Mouse (Mus musculus): ENCODE data around the gene Slc24a3.

DNA sequence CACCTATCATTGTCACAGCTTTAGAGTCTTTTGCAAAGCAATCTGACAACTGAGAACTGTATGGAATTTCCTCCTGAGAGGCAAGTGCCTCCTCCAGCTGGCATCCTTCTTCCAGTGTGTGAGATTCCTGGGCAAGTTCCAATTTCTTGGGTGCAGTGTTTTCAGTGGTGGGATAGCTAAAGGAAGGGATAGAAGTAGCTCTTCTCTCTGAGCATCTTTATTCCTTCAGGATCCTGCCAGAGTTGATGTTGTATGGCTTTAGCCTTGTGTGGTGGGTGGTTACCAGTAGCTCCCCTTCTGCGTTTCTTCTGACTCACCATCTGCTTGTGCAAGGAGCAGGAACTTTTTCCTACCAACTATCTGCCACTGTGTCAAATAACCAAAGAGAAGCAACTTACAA is 516.6 kb downstream of the Slc24a3 start:
- TF ChIP-seq CTCF (IDR thresholded peaks at IDR 0.05; ENCODE audit: extremely low read depth, insufficient read depth, low read length) = no peak
- no peak for TF ChIP-seq POLR2A (IDR thresholded peaks at IDR 0.05; ENCODE audit: extremely low read depth, insufficient read depth, low read length)
